Mouse (Mus musculus) spleen, adult 2 months (tissue): Measurements from ENCODE around the gene Aoc1.

Experiments used
- CTCF ChIP-seq: fragments of 200-500 bp; IDR thresholded peaks from 2 replicates; pipeline ENCODE4 v1.5.1; 2011; ENCODE audit warnings: mild to moderate bottlenecking, inconsistent platforms; ENCODE audit not compliant: insufficient read depth, insufficient read length, insufficient replicate concordance; ENCODE audit errors: extremely low read depth
- POLR2A ChIP-seq: fragments of 200-500 bp; IDR thresholded peaks from 2 replicates; pipeline ENCODE4 v1.6.1; 2011; ENCODE audit warnings: low read depth, low read length, inconsistent platforms

- no peak for TF ChIP-seq CTCF
- TF ChIP-seq POLR2A, result no peak
These were observed 33.7 kb downstream of the Aoc1 start for GRCm38 (mm10) chr6:48906371-48906770.
